Mouse (Mus musculus): ENCODE results near the gene Atg4a-ps. TPM values are rescaled to one million over a fixed set of nuclear protein-coding genes. Genes with fewer than 3 reads are reported as not detected.
A peak's percentile ranks its signal among the peaks of the same experiment; 100 is the strongest.
"Not testable (repeated sequence)": the region's sequence is repeated elsewhere in the genome, so short reads cannot be mapped to it uniquely, and the experiment has no call there.

Gene Atg4a-ps
- 1 to 10 TPM in 1 of 2 experiments, under 1 TPM in 1; 0.18 to 1.3 TPM for total RNA-seq (2021)
- long read RNA-seq, experiment 1: 0 reads
- long read RNA-seq, experiment 2: 0 reads

GRCm38 (mm10) chr3:103645968-103646367, at the start of gene Atg4a-ps:
Gene Atg4a-ps (minus strand): TSS chr3:103646068.
- intact Hi-C loops (cut with DNase I); H3K27ac ChIP-seq; H3K4me3 ChIP-seq; DNase-seq (ENCODE audit: extremely low spot score in 1 of 2, low spot score in 2 of 2): not testable (repeated sequence)

- Histone ChIP-seq H3K4me3 (no peak overlapping the region), H3K27ac (no peak overlapping the region)
- intact Hi-C loops (cut with DNase I): no loop called here
- DNase-seq (ENCODE audit: extremely low spot score in 1 of 2, low spot score in 2 of 2): no peak
- TF ChIP-seq CTCF (IDR thresholded peaks at IDR 0.05): no peak
These were observed 49.7 kb upstream of the Atg4a-ps start for GRCm38 (mm10) chr3:103695556-103695955.

- intact Hi-C loops (cut with DNase I): loop anchor here (2.0 kb wide), 1 partner anchor 48 kb away; the partner anchor contains the start of genes Gm10964 and Olfml3
- no peak for DNase-seq (ENCODE audit: extremely low spot score in 1 of 2, low spot score in 2 of 2)
- no peak overlapping the region for H3K27ac ChIP-seq
- no peak overlapping the region for H3K4me3 ChIP-seq
- TF ChIP-seq CTCF (IDR thresholded peaks at IDR 0.05): peak; percentile 14; the same call in 1 of the 2 replicates
These were observed 44.6 kb upstream of the Atg4a-ps start for GRCm38 (mm10) chr3:103690506-103690905.

GRCm38 (mm10) chr3:103689043-103689442, 43.2 kb upstream of the Atg4a-ps start:
- no peak overlapping the region for H3K4me3 ChIP-seq
- no peak overlapping the region for H3K27ac ChIP-seq
- intact Hi-C loops (cut with DNase I): no loop called here
- no peak for TF ChIP-seq CTCF (IDR thresholded peaks at IDR 0.05)
- DNase-seq (ENCODE audit: extremely low spot score in 1 of 2, low spot score in 2 of 2): no peak

- no peak for TF ChIP-seq CTCF (IDR thresholded peaks at IDR 0.05)
- no peak overlapping the region for H3K4me3 ChIP-seq
- H3K27ac ChIP-seq: no peak overlapping the region
- DNase-seq (ENCODE audit: extremely low spot score in 1 of 2, low spot score in 2 of 2): no peak
- intact Hi-C loops (cut with DNase I): loop anchor here (2.0 kb wide), 1 partner anchor 83 kb away; no protein-coding TSS in a partner anchor
These were observed 38.1 kb upstream of the Atg4a-ps start for GRCm38 (mm10) chr3:103683966-103684319.

- H3K27ac ChIP-seq: peak overlapping the region; percentile 78
- intact Hi-C loops (cut with DNase I): loop anchor here (2.0 kb wide), 1 partner anchor 83 kb away; no protein-coding TSS in a partner anchor
- DNase-seq (ENCODE audit: extremely low spot score in 1 of 2, low spot score in 2 of 2): peak; percentile 31 to 42
- H3K4me3 ChIP-seq: peak overlapping the region; percentile 28
- no peak for TF ChIP-seq CTCF (IDR thresholded peaks at IDR 0.05)
These were observed 37.5 kb upstream of the Atg4a-ps start for GRCm38 (mm10) chr3:103683234-103683965.

GRCm38 (mm10) chr3:103682473-103682872, 36.6 kb upstream of the Atg4a-ps start:
- intact Hi-C loops (cut with DNase I): loop anchor here (2.0 kb wide), 1 partner anchor 82 kb away; no protein-coding TSS in a partner anchor
- no peak for TF ChIP-seq CTCF (IDR thresholded peaks at IDR 0.05)
- peak; percentile 22 to 39 for DNase-seq (ENCODE audit: extremely low spot score in 1 of 2, low spot score in 2 of 2)
- Histone ChIP-seq H3K4me3 (no peak overlapping the region), H3K27ac (no peak overlapping the region)

GRCm38 (mm10) chr3:103678811-103679210, 32.9 kb upstream of the Atg4a-ps start:
- intact Hi-C loops (cut with DNase I): no loop called here
- no peak overlapping the region for H3K27ac ChIP-seq
- no peak overlapping the region for H3K4me3 ChIP-seq
- DNase-seq (ENCODE audit: extremely low spot score in 1 of 2, low spot score in 2 of 2): no peak
- no peak for TF ChIP-seq CTCF (IDR thresholded peaks at IDR 0.05)

- intact Hi-C loops (cut with DNase I): no loop called here
- DNase-seq (ENCODE audit: extremely low spot score in 1 of 2, low spot score in 2 of 2): no peak
- no peak overlapping the region for H3K27ac ChIP-seq
These were observed 26.8 kb upstream of the Atg4a-ps start for GRCm38 (mm10) chr3:103672716-103673115.

GRCm38 (mm10) chr3:103672113-103672512, 26.2 kb upstream of the Atg4a-ps start:
- DNase-seq (ENCODE audit: extremely low spot score in 1 of 2, low spot score in 2 of 2): no peak
- intact Hi-C loops (cut with DNase I): no loop called here

More at GRCm38 (mm10) chr3:103672716-103673115, 26.8 kb upstream of the Atg4a-ps start:
- TF ChIP-seq CTCF (IDR thresholded peaks at IDR 0.05): no peak
- H3K4me3 ChIP-seq: no peak overlapping the region

GRCm38 (mm10) chr3:103663385-103663784, 17.5 kb upstream of the Atg4a-ps start:
- no peak for TF ChIP-seq CTCF (IDR thresholded peaks at IDR 0.05)
- DNase-seq (ENCODE audit: extremely low spot score in 1 of 2, low spot score in 2 of 2): no peak
- H3K27ac ChIP-seq: no peak overlapping the region
- intact Hi-C loops (cut with DNase I): no loop called here
- H3K4me3 ChIP-seq: no peak overlapping the region

More at GRCm38 (mm10) chr3:103672113-103672512, 26.2 kb upstream of the Atg4a-ps start:
- H3K27ac ChIP-seq: no peak overlapping the region
- H3K4me3 ChIP-seq: no peak overlapping the region
- TF ChIP-seq CTCF (IDR thresholded peaks at IDR 0.05): no peak

GRCm38 (mm10) chr3:103661714-103662113, 15.8 kb upstream of the Atg4a-ps start:
- Histone ChIP-seq H3K27ac (no peak overlapping the region), H3K4me3 (no peak overlapping the region)
- no peak for TF ChIP-seq CTCF (IDR thresholded peaks at IDR 0.05)
- DNase-seq (ENCODE audit: extremely low spot score in 1 of 2, low spot score in 2 of 2): peak in 1 of 2 experiments; percentile 26
- intact Hi-C loops (cut with DNase I): no loop called here

Measured in left cerebral cortex, adult 2 months (tissue).